Mouse (Mus musculus): Measurements from ENCODE around the gene Rap1gap2.

GRCm38 (mm10) chr11:74478877-74479276, 131.8 kb downstream of the Rap1gap2 start:
- TF ChIP-seq CTCF (IDR thresholded peaks at IDR 0.05; ENCODE audit: control insufficient read depth, insufficient read depth, low read length) (no peak), POLR2A (IDR thresholded peaks at IDR 0.05; ENCODE audit: borderline replicate concordance, control insufficient read depth, low read depth, low read length) (no peak)
